Mouse (Mus musculus) testis, adult 2 months (tissue): ENCODE data around the gene Gkn2.

Experiments
- CTCF ChIP-seq: fragments of 200-500 bp; IDR thresholded peaks from 2 replicates; pipeline ENCODE4 v1.5.1; 2012; ENCODE audit warnings: low read depth, mild to moderate bottlenecking, inconsistent platforms, low read length, moderate library complexity; ENCODE audit not compliant: control insufficient read depth, insufficient read depth, insufficient replicate concordance
- POLR2A ChIP-seq: fragments of 200-500 bp; IDR thresholded peaks from 2 replicates; pipeline ENCODE4 v1.6.1; 2012; ENCODE audit warnings: low read depth, mild to moderate bottlenecking, inconsistent platforms, low read length, moderate library complexity; ENCODE audit not compliant: control insufficient read depth

DNA sequence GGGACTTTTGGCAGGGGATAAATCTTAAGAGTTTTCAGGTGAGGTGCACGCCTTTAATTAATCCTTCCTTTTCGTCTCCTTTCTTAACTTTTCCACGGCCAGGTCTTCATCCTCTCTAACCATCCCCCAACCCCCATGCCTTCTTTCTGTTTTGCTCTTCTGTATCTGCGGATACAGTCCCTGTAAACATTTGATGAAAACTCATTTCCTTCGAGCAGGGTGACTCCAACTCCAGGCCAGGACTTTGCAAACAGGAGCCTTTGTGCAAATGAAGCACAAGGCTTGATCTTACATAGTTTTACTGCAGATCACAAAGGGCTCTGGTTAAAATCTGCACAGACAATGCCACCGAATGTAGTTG is 37.2 kb upstream of the Gkn2 start:
- no peak for TF ChIP-seq CTCF
- no peak for TF ChIP-seq POLR2A
